In genomic region chr11:89538376-89538775, GRCm38 (mm10) we compare ENCODE assay signal across 26 mouse cellular contexts.
DNase-seq lines count a peak whose midpoint lies in the region; ATAC-seq and TF ChIP-seq lines count a peak whose summit lies in the region.
"Had no signal": no experiment of that assay in that cellular context is flagged by ENCODE, and none has a peak within 500 bp of the region (broad histone marks: within the 10 kb centered on the region; RNA-seq: fewer than 3 reads in every experiment).

No protein-coding gene starts in this region.

- 0 out of 2 replicates have a peak, but pooled peaks cover 4% of the 10 kb centered on the region for H3K4me1 ChIP-seq in forebrain, embryonic 11.5 days (replicated peaks; ENCODE audit: control insufficient read depth, insufficient read depth, low read length)
- peaks cover 3% of the 10 kb centered on the region; the same call in 1 of the 2 replicates for H3K4me1 ChIP-seq in forebrain, embryonic 15.5 days
- H3K4me1 ChIP-seq in kidney, postnatal 0 days (replicated peaks; ENCODE audit: insufficient read depth, low read length) = no peaks in the 10 kb centered on the region
- H3K4me1 ChIP-seq in kidney, embryonic 16.5 days (ENCODE audit: insufficient read depth, low read length) = no peaks in the 10 kb centered on the region
- peaks cover 9% of the 10 kb centered on the region for H3K4me1 ChIP-seq in midbrain, embryonic 13.5 days (replicated peaks)
- no peaks in the 10 kb centered on the region for H3K4me1 ChIP-seq in midbrain, embryonic 11.5 days (ENCODE audit: control insufficient read depth, insufficient read depth, low read length)
- H3K4me1 ChIP-seq: embryonic facial prominence, embryonic 15.5 days; neural tube, embryonic 12.5 days had no signal

- H3K4me2 ChIP-seq in forebrain, embryonic 11.5 days (ENCODE audit: low read depth, low read length, severe bottlenecking) = no peak overlapping the region
- no peak overlapping the region for H3K4me2 ChIP-seq in forebrain, embryonic 15.5 days (replicated peaks)
- H3K4me2 ChIP-seq in kidney, postnatal 0 days (ENCODE audit: low read length) = no peak overlapping the region
- no peak overlapping the region for H3K4me2 ChIP-seq in kidney, embryonic 16.5 days (replicated peaks; ENCODE audit: low read depth, low read length)
- H3K4me2 ChIP-seq in midbrain, embryonic 13.5 days (replicated peaks) = 0 out of 2 replicates have a peak overlapping the region, but pooled peaks have one; percentile 6
- H3K4me2 ChIP-seq in midbrain, embryonic 11.5 days = no peak overlapping the region
- H3K4me2 ChIP-seq: embryonic facial prominence, embryonic 15.5 days; hindbrain, embryonic 15.5 days; limb, embryonic 13.5 days; neural tube, embryonic 12.5 days had no signal

- no peaks in the 10 kb centered on the region for H3K36me3 ChIP-seq in forebrain, embryonic 11.5 days (ENCODE audit: control insufficient read depth, insufficient read depth, low read length)
- H3K36me3 ChIP-seq in forebrain, embryonic 15.5 days = no peaks in the 10 kb centered on the region
- H3K36me3 ChIP-seq in kidney, postnatal 0 days (ENCODE audit: insufficient read depth, low read length) = no peaks in the 10 kb centered on the region
- no peaks in the 10 kb centered on the region for H3K36me3 ChIP-seq in kidney, embryonic 16.5 days (ENCODE audit: insufficient read depth, low read length)
- no peaks in the 10 kb centered on the region; the same call in 1 of the 2 replicates for H3K36me3 ChIP-seq in midbrain, embryonic 13.5 days
- H3K36me3 ChIP-seq in midbrain, embryonic 11.5 days (ENCODE audit: control insufficient read depth, insufficient read depth, low read length) = no peaks in the 10 kb centered on the region
- H3K36me3 ChIP-seq: embryonic facial prominence, embryonic 15.5 days; heart, embryonic 10.5 days; hindbrain, embryonic 15.5 days; limb, embryonic 13.5 days; neural tube, embryonic 12.5 days had no signal

- no peak; the same call in 1 of the 2 replicates for ATAC-seq in forebrain, embryonic 11.5 days (replicated peaks; ENCODE audit: low FRiP score)
- no peak for ATAC-seq in forebrain, embryonic 15.5 days (replicated peaks)
- ATAC-seq in kidney, postnatal 0 days (replicated peaks; ENCODE audit: low FRiP score, low read depth) = no peak
- ATAC-seq in kidney, embryonic 16.5 days (ENCODE audit: low FRiP score, low TSS enrichment) = no peak
- ATAC-seq in midbrain, embryonic 13.5 days = 0 out of 2 replicates have a peak, but pooled peaks have one; percentile 17
- ATAC-seq in midbrain, embryonic 11.5 days (ENCODE audit: low FRiP score) = no peak
- ATAC-seq: activated CD4-positive, CD25-positive, alpha-beta regulatory T cell, adult 4 months; forebrain, embryonic 16.5 days; intestine, postnatal 0 days had no signal

- no peak for TF ChIP-seq CTCF in kidney, postnatal 0 days (IDR thresholded peaks at IDR 0.05; ENCODE audit: low read depth)

- H3K27me3 ChIP-seq in forebrain, embryonic 11.5 days (ENCODE audit: control insufficient read depth, insufficient read depth, low read length) = no peaks in the 10 kb centered on the region
- no peaks in the 10 kb centered on the region for H3K27me3 ChIP-seq in forebrain, embryonic 15.5 days
- H3K27me3 ChIP-seq in kidney, postnatal 0 days (ENCODE audit: insufficient read depth, low read length) = no peaks in the 10 kb centered on the region
- H3K27me3 ChIP-seq in kidney, embryonic 16.5 days (ENCODE audit: insufficient read depth, low read length) = no peaks in the 10 kb centered on the region
- H3K27me3 ChIP-seq in midbrain, embryonic 13.5 days = no peaks in the 10 kb centered on the region
- H3K27me3 ChIP-seq in midbrain, embryonic 11.5 days (ENCODE audit: control insufficient read depth, insufficient read depth, low read length) = no peaks in the 10 kb centered on the region
- H3K27me3 ChIP-seq: embryonic facial prominence, embryonic 15.5 days; hindbrain, embryonic 15.5 days; limb, embryonic 13.5 days; neural tube, embryonic 12.5 days had no signal

- peaks cover 3% of the 10 kb centered on the region; the same call in 1 of the 2 replicates for H3K9me3 ChIP-seq in forebrain, embryonic 11.5 days (ENCODE audit: control insufficient read depth, low read length)
- H3K9me3 ChIP-seq in forebrain, embryonic 15.5 days = no peaks in the 10 kb centered on the region
- H3K9me3 ChIP-seq in kidney, postnatal 0 days (replicated peaks; ENCODE audit: low read length) = no peaks in the 10 kb centered on the region
- peaks cover 5% of the 10 kb centered on the region; the same call in 1 of the 2 replicates for H3K9me3 ChIP-seq in kidney, embryonic 16.5 days (ENCODE audit: low read length)
- peaks cover 7% of the 10 kb centered on the region; the same call in 1 of the 2 replicates for H3K9me3 ChIP-seq in midbrain, embryonic 13.5 days
- H3K9me3 ChIP-seq in midbrain, embryonic 11.5 days (ENCODE audit: control insufficient read depth, low read length) = peaks cover 4% of the 10 kb centered on the region; the same call in 1 of the 2 replicates
- H3K9me3 ChIP-seq: embryonic facial prominence, embryonic 15.5 days; hindbrain, embryonic 15.5 days had no signal

- no peak overlapping the region for H3K27ac ChIP-seq in forebrain, embryonic 11.5 days (ENCODE audit: low read depth, low read length)
- H3K27ac ChIP-seq in forebrain, embryonic 15.5 days (replicated peaks) = no peak overlapping the region
- no peak overlapping the region for H3K27ac ChIP-seq in kidney, postnatal 0 days
- no peak overlapping the region for H3K27ac ChIP-seq in kidney, embryonic 16.5 days (ENCODE audit: low read length)
- 0 out of 2 replicates have a peak overlapping the region, but pooled peaks have one; percentile 14 for H3K27ac ChIP-seq in midbrain, embryonic 13.5 days
- H3K27ac ChIP-seq in midbrain, embryonic 11.5 days (ENCODE audit: low read depth, low read length) = no peak overlapping the region
- H3K27ac ChIP-seq: embryonic facial prominence, embryonic 15.5 days; gastrocnemius, adult 2 months; hindbrain, embryonic 15.5 days; limb, embryonic 13.5 days; liver, embryonic 14.5 days; neural tube, embryonic 12.5 days had no signal

- DNase-seq in forebrain, embryonic 11.5 days (ENCODE audit: low spot score) = peak; percentile 37
- peak; percentile 60 for DNase-seq in kidney, postnatal 0 days (ENCODE audit: low spot score)
- no peak for DNase-seq in midbrain, embryonic 11.5 days (ENCODE audit: low spot score, missing footprints)
- peak; percentile 54 for DNase-seq in brain, adult 2 months (ENCODE audit: low read depth, low spot score)
- no peak for DNase-seq in adrenal gland, postnatal 25 days
- DNase-seq: adrenal gland, adult 8-10 months; cerebellum, adult 8-10 months; gastrocnemius, adult 2 months; heart, postnatal 4 days; kidney, postnatal 4 days; lung, postnatal 4 days; retina, postnatal 1 day; spleen, adult 18-20 months; thymus, postnatal 14 days had no signal

- WGBS in forebrain, embryonic 11.5 days = 68% methylated on average over 8 of the region's 8 CpGs
- 52% methylated on average over 8 of the region's 8 CpGs for WGBS in forebrain, embryonic 15.5 days
- WGBS in kidney, postnatal 0 days = 37% methylated on average over 8 of the region's 8 CpGs
- 40% methylated on average over 8 of the region's 8 CpGs for WGBS in kidney, embryonic 16.5 days
- WGBS in midbrain, embryonic 13.5 days = 62% methylated on average over 8 of the region's 8 CpGs
- 79% methylated on average over 8 of the region's 8 CpGs for WGBS in midbrain, embryonic 11.5 days

- H3K4me3 ChIP-seq in forebrain, embryonic 11.5 days (ENCODE audit: low read depth, low read length) = no peak overlapping the region
- H3K4me3 ChIP-seq in forebrain, embryonic 15.5 days = no peak overlapping the region
- H3K4me3 ChIP-seq in kidney, postnatal 0 days (replicated peaks; ENCODE audit: low read depth, low read length) = no peak overlapping the region
- H3K4me3 ChIP-seq in kidney, embryonic 16.5 days (ENCODE audit: low read length) = no peak overlapping the region
- H3K4me3 ChIP-seq in midbrain, embryonic 13.5 days (replicated peaks) = no peak overlapping the region
- H3K4me3 ChIP-seq in midbrain, embryonic 11.5 days (ENCODE audit: low read depth, low read length) = no peak overlapping the region
- H3K4me3 ChIP-seq: embryonic facial prominence, embryonic 15.5 days; gastrocnemius, adult 2 months; heart, embryonic 10.5 days; hindbrain, embryonic 15.5 days; limb, embryonic 13.5 days; neural tube, embryonic 12.5 days had no signal

- H3K9ac ChIP-seq in forebrain, embryonic 11.5 days (ENCODE audit: low read length) = no peak overlapping the region
- no peak overlapping the region for H3K9ac ChIP-seq in forebrain, embryonic 15.5 days (replicated peaks)
- H3K9ac ChIP-seq in kidney, postnatal 0 days (ENCODE audit: low read depth, low read length) = no peak overlapping the region
- no peak overlapping the region for H3K9ac ChIP-seq in kidney, embryonic 16.5 days (replicated peaks; ENCODE audit: low read length)
- H3K9ac ChIP-seq in midbrain, embryonic 13.5 days (replicated peaks) = no peak overlapping the region
- H3K9ac ChIP-seq in midbrain, embryonic 11.5 days (ENCODE audit: low read length) = no peak overlapping the region
- H3K9ac ChIP-seq: embryonic facial prominence, embryonic 15.5 days; hindbrain, embryonic 15.5 days; limb, embryonic 13.5 days; liver, embryonic 14.5 days; neural tube, embryonic 12.5 days had no signal

Comparison
In these comparisons a context has a peak if more than half of its experiments do, and no peak if none do; other contexts are left out.
1. DNase-seq: peak in forebrain, embryonic 11.5 days (single experiment), kidney, postnatal 0 days (single experiment) and brain, adult 2 months (single experiment); none in midbrain, embryonic 11.5 days (single experiment) and adrenal gland, postnatal 25 days (single experiment).